Mouse (Mus musculus) ovary, adult 18-20 months (tissue): ENCODE results near the gene Snta1.

ENCODE experiments used
- DNase-seq: peaks from one replicate; pipeline ENCODE4 v3.0.0; 2022; ENCODE audit warnings: low spot score, mixed read lengths

The Snta1 gene

DNA sequence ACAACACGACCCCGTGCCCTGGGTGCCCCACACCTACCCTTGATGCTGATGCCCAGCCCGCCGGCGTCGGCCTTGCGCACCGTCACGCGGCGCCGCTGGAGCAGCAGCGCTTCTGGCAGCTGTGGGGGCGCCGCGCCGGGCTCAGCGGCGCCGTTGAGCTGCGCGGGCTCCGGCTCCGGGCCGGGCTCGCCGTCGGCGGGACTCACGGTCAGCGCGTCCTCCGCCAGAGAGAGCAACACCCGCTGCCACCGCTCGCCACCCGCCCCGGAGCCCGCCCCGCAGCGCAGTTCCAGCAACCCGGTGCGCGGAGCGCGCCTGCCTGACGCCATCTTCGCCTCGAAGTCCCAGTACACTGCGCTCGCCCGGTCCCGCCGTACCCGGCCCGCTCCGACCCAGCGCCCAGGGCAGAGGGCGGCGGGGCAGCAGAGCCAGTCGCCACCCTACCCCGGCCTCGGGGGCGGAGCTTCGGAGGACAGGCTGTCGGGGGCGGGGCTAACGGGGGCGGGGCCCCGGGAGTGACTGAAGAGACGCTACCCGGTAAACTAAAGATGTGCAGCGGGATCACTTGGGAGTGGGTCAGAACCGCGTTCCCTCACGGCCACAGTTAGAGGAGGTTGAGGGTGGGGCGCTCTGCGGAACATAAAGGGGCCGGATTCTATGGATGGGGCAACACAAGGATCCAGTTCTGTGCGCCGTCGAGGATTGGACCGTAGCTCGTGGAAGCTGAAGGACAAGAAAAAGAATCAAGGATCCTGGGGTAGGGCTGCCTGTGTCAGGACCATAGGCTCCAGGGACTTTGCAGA is at the start of gene Snta1:
Gene Snta1 (minus strand): TSS at position 457 of the 803 bp plus-strand sequence.
- DNase-seq: peak; percentile 77

DNA sequence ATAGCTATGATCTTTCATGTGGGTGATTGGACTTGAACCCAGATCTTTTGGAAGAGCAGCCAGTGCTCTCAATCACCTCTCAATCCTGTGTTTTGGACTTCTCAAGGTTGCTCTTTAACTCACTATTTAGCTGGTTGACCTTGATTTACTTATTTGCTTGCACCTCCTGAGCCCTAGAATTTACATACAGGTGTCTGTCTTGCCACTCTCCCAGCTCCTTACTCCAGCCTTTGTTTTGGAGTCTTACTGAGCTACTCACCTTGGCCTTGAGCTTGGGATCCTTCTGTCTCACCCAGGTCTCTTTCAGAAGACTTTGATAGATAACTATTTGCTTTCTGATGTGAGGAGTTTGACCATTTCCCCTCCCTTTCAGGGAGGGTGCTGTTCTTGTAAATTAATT is 48.7 kb upstream of the Snta1 start:
- DNase-seq: no peak

DNA sequence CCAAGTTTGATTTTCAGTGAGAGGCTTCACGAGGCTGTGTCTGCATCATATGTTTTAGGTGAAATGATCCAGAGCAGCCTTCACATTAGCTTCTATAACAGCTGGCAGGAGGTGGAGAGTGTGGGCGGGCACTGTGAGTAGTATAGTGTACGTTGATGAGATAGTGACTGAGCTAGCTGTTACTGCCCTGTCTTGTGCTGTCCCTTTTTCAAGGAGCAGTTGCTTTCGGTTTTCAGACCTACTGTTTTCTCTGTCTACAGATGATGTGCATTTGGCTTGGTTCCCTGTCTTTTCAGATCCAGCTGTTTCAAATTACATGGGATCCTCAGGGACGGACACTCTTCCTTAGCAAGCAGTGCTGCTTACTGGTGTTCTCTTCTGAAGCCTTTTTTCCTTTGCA is 47.9 kb upstream of the Snta1 start:
- DNase-seq: no peak

DNA sequence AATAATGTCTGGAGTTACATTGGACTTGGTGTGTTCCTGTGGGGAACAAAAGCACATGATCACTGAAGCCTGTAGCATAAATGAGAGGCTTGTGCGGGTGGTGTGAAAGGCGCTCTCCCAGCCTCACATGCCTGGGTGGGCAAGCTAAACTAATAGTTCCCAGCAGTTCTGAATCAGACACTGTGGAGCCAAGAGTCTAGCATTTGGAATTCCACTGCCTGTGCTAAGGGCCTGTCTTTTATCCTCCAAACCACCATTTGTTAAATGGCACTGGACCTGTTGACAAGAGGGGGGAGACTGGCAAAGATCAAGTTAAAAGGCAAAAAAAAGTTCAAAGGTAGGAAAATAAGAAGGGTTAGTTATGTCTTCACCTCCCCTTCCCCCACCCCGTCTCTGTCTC is 46.7 kb upstream of the Snta1 start:
- no peak for DNase-seq

DNA sequence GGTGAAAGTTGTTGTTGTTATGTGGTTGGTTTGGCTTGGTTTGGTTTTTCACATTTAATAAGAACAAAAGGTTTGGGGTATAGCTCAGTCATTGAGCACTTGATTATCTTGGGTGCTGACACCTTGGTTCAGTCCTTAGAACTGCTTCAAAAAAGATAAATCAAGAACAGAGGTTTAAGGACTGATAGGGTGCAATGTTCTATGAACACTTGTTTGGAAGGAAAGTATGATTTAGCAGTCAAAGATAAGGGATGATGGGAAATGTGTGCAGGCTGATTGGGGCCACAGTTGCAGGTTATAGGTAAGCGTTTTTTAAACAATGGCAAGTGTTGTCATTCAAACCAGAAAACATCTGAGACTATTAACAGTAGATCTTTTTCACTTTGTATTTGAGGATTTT is 46.2 kb upstream of the Snta1 start:
- DNase-seq: no peak

DNA sequence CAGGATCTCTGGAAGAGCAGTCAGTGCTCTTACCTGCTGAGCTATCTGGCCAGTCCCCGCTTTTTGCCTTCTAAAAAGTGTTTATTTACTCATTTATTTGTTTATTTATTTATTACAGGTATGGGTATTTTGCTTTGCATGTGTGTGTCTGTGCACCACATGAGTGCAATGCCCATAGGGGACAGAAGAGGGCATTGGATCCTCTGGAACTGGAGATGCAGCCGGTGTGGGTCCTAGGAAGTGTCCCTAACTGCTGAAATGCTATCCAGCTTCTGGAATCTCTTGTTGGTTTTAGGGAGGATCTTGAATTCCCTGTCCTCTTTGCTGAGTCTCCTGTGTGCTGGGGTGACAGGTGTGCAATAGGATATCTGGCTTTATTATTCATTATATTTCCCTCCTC is 45.1 kb upstream of the Snta1 start:
- DNase-seq: no peak

DNA sequence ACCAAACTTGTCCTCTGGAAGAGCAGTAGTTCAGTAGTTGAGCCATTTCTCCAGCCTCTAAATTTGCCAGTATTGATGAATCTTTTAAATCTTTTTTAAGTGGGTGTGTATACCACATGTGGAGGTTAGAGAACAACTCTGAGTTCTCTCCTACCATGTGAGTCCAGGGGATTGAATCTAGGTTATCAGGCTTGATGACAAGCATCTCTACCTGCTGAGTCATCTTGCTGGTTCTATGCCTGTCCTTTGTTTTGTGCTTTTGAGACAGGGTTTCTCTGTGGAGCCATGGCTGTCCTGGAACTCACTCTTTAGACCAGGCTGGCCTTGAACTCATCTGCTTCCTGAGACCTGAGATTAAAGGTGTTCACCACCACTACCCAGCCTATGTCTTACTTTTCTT is 40.7 kb upstream of the Snta1 start:
- no peak for DNase-seq

DNA sequence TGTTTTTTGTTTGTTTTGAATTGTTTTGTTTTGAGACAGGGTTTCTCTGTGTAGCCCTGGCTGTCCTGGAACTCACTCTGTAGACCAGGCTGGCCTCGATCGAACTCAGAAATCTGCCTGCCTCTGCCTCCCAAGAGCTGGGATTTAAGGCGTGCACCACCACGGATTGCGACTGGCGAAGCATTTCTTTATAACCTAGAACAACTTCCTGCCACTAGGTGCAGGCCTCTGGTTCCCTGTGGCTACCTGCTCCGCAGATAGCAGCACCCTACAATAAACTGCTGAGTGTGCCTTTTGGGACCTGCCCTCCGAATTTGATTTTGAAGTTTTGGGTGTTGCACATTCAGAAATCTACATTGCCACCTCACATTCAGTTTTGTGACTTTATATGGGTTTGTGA is 39.9 kb upstream of the Snta1 start:
- no peak for DNase-seq

DNA sequence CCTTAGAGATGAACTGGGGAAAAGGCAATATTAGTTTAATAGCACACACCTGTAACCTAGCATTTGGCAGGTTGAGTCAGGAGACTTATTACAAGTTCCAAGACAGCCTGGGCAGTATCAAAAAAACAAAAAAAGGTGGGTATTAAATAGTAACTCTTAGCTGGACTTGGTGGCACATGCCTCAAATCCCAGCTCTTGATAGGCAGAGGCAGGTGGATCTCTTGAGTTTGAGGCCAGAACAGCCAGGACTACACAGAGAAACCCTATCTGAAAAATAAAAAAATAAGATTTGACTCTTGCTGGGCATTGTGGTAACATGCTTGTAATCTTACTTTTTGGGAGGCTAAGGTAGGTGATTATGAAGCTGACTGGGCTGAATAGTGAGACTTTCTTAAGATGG is 32.6 kb upstream of the Snta1 start:
- no peak for DNase-seq

DNA sequence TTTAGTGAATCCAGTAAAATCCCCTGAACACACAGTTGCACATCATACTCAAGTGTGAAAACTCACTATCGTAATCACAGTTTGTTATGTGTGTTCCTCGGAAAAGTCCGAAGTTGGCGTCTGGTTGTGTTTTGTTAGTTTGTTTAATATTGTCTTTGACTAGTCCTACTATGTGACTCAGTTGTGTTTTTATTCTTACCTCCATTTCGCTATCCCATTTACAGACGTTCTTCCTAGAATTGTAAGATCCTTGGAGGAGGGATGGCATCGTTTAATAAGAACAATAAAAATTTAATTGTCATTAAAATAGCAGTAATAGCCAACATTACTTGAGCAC is 29.3 kb upstream of the Snta1 start:
- DNase-seq: no peak

DNA sequence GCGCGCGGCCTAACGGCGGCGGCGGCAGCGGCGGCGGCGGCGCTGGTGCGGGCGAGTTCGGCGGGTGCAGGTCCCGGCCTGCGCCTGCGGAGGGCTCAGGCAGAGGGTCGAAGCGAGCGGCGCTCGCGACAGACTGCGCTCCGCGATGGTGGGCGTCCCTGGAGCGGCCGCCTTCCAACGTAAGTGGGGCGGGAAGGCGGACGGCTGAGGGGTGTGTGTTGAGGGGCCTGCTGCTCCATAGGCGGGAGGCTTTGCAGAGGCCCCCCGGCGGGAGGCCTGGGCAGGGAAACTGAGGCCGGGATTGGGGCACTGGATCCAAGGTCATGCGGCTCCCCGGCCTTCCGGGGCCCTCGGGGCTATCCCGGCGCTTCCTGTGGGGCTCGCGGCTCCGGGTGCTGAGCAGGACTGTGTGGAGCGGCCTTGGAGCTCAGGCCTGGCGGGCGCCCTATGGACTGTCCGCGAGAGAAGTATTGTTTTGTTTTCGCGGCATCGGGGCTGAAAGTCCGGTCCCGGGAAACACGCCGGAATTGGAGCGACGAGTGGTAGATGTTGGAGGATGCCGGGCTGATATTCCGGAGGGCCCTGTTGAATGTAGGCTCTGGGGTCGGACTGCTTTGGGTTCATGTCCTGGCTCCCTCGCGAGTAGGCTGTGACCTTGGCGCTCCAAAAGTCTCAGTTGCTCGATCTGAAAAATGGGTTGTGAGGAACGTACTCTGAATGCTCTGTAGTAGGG is 28.7 kb upstream of the Snta1 start, which contains the start of gene Cbfa2t2:
Gene Cbfa2t2 (plus strand): TSS at position 24 of the 733 bp plus-strand sequence.
- DNase-seq: peak; percentile 37

DNA sequence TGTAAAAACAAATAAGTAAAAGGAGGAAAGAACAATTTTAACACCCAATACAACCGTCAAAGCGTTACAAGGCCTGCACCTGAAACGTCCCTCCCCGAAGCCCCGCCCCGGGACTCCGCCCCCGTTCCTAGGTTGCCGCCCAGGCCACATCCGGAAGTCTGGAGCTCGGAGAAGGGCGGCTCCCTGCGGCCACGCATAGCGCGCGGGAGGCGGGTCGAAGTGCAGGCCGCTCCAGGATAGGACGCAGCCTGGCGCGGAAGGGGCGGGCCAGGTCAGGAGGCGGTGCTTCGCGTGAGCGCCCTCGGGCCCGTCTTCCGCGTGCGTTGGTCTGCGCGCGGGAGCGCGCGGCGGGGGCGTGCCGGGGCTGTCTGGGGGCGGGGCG is 28.2 kb upstream of the Snta1 start:
- peak; percentile 98 for DNase-seq

DNA sequence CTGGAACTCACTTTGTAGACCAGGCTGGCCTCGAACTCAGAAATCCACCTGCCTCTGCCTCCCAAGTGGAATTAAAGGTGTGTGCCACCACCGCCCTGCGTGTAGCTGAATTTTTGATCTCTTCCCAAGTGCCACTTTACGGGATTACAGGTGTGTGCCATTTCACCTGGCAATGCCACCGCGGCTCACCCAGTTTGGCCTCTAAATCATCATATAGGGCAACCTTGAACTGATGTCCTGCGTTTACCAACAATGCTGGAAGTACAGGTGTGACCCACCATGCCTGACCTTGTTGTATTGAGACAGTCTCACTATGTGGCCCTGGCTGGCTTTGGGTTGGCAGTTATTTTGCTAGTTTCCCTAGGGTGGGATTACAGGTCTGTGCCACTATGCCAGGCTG is 26.8 kb upstream of the Snta1 start:
- DNase-seq: no peak

DNA sequence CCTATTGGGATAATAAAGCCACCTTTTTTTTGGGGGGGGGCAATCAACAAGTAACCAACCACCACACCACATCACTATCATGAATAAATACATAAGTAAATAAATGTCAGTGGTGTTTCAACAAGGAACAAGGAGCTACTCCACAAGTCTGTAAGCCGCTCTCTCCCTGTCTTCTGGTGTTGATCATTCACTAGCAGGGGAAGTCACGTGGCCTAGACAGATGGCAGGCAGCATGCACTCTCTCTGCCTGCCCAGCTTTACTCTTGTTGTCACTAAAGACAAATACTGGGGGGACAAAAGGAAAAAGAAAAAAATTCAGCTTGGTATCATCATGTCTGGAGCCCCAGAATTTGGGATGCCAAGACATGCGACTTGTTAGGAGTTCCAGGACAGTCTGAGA is 25.5 kb upstream of the Snta1 start:
- no peak for DNase-seq

DNA sequence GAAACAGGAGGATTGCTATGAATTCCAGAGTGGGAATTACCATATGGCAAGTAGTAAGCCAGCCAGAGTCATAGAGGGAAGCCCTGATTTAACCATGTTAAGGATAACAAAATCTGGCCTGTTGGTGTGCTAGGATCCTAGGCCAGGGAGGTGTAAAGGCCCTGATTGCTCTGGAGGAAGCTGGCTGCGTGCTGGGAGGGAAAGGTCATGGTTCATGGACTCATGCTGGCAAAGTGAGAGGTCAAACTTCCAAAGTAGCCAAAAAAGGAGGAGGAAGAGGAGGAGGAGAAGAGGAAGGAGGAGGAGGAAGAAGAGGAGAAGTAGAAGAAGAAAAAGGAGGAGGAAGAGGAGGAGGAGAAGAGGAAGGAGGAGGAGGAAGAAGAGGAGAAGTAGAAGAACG is 24.8 kb upstream of the Snta1 start:
- no peak for DNase-seq

DNA sequence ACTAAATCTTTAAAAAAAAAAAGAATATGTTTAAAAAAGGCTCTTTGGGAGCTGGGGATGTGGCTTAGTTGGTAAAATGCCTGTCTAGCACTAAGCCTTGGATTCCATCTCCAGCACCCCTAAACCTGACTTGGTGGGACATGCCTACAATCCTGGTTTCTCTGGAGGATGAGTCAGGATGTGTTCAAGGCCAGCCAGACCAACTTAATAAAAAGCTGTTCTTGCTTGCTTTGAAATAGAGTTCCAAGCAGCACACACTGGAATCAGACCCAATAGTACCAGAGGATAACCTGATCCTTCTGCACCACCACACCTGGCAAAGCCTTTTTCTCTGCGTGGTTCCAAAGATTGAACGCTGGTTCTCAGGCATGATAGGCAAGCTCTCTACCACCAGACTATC is 22.7 kb upstream of the Snta1 start:
- no peak for DNase-seq

DNA sequence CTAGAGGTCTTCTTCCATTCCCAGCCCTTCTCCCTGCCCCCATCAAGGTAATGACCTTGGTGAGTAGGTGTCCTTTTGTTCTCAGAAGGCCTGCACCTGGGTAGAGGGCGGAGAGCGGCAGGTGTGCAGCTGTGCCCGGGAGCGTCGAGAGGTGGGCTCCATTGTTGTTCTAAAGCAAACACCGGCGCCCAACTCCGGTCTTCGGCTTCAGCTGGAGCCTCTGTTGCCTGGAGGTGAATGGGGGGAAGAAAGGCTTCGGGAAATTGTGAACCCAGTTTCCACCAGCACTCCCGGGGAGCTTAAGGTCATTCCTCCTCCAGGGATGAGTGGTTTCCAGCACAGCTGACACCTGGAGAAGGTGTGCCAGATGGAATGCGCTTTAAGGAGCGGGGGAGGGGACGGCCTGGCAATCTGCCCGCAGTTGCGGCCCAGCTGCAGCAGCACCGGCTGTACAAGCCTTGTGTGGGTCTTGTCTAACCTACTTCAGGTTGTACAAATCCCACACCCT is 20.0 kb upstream of the Snta1 start:
- no peak for DNase-seq

DNA sequence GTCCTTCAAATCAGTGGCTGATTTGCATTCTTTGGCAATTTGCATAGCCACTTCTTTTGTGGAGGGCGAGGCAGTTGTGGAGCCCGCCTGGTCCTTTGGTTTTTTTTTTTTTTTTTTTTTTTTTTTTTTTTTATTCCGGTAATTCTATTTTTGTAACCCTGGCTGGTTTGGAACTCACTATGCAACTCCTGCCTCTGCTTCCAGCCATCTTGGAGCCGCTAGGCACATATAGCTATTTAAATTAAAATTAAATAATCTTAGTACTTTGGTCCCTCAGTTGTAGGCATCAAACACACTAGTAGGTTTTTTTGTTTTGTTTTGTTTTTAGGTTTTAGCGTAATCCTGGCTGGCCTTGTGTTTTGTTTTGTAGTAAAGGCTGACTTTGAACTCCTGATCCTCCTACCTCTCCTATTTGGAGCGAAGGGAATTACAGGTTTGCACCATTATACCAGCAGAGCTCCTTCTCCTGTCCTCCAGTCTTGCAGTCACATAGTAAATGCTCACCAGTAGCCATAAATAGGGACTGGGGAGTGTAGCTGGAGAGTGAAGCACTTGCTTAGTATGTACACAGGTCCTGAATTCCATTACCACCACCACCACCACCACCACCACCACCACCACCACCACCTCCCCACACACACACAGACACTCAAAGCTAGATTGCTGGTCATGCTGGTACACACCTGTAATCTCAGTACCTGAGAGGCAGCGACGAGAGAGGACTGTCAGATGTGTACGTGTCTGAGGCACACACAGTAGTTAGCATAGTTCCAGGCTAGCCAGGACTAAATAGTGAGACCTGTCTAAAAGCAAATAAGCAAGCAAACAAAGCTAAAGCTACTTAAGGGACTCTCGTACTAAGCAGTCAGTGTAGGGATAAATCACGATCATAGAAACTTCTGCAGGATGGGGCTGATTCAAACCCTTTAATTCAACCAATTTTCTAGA is 19.3 kb upstream of the Snta1 start:
- no peak for DNase-seq

DNA sequence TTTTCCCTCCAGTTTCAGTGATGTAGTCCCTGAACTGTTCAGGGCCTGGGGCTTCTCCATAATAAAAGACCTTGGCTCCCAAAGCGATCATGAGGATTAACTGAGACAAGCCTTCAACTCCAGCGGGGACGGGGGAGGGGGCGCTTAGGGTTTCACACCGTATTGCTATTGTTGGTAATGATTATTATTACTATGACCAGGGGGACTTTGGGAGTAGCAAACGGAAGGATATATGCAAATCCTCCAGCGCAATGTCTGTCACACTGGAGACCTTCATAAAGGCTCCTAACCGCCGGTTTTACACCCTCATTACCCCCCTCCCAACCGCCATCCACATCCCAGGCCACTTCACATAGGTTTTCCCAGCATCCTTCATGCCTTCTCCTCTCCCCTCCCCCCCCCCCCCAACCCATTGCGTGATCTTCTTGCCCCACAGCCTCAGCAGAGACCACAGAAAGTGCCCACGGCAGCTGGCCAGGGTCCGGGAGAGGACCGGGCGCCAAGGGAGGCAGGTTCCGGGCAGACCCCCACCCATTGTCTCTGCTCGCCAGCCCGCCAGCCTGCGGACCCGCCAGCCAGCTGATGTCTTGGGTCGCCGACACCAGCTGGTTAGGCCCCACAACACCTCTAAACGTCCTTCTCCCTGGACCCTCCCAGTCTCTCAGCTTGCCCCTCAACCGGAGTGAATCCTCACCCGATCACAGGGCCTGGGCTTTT is 18.4 kb upstream of the Snta1 start:
- DNase-seq: no peak

DNA sequence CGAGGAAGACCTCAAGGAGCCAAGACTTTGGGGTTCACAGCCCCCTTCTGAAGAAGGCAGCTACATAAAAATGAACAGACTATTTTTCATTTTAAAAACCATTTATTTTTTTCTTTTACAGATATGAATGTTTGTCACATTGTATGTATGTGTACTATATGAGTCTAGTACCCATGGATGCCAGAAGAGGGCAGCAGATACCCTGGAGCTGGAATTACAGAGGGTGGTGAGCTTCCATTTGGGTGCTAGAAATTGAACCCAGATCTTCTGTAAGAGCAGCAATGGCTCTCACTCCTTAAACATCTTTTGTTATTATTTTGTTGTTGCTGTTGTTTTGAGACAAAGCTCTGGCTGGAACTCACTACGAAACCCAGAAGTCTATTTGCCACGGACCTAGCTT is 17.6 kb upstream of the Snta1 start:
- DNase-seq: no peak

DNA sequence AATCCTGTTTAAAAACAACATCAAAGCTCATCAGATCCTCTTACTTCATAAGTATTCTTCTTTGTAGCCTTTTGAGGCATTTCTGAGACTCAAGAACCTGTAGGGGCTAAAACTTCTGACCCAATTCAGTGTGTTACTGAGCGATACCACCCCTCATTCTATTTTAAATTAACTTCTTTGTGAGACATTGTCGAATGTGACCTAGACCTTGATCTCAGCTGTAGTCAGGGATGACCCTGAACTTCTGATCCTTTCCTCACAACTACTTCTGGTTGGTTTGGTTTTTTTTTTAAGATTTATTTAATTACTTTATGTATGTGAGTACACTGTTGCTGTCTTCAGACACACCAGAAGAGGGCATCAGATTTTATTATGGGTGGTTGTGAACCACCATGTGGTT is 15.6 kb upstream of the Snta1 start:
- DNase-seq: no peak

DNA sequence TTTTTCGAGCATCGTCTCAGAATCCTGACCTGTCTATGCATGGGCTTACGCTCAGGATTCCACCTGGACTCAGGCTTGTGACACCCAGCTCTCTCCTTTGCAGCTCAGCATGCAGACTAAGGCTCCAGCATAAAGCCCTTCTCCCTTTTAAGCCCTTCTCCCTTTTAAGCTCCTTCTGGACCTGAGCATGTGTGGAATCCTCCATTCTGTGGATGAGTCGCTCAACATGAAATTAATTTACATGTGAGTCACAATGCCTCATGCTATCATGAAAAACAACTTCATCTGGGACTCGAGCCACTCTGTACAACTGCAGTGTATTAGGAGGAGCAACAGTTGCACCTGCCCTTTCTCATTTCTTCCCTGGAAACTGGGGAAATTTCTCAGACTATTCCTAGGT is 14.3 kb upstream of the Snta1 start:
- DNase-seq: no peak
